Mouse (Mus musculus) gonadal fat pad, adult 2 months (tissue): ENCODE data around the gene Vmn2r116. TPM values are rescaled to one million over a fixed set of nuclear protein-coding genes. Genes with fewer than 3 reads are reported as not detected.
"Not testable (repeated sequence)": the region's sequence is repeated elsewhere in the genome, so short reads cannot be mapped to it uniquely, and the experiment has no call there.

Experiments
- DNase-seq: peaks from one replicate; pipeline ENCODE4 v3.0.0-alpha.2; 2012; ENCODE audit warnings: low read depth
- polyA plus RNA-seq: library from polyadenylated mRNA; depleted of rRNA; stranded (reverse); fragments of >200 nt; gene quantifications from 2 replicates; pipeline ENCODE4 v1.2.3, GENCODE M21; 2012; rRNA removed

The Vmn2r116 gene
- polyA plus RNA-seq: not detected in 2 replicates

GRCm38 (mm10) chr17:23384304-23384703 is at the start of gene Vmn2r116:
Gene Vmn2r116 (plus strand): TSS chr17:23384604.
- not testable (repeated sequence) for DNase-seq

DNA sequence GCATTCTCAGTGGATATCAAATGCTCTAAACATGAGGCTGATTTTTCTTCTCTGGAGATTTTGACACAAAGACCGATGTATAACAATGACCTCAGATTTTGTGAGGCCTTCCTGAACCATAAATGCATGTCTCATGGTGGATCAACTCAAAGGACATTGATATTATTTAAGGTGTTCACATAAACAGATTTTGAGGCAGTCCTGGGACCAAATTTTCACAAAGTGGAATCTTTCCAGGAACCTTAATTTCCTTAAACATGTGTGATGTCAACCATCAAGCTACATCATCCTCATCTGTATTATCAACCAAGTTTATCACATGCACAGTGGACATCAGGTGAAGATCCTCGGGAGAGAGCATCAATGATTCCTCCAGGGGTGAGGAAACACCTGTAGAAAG is 41.0 kb upstream of the Vmn2r116 start, which contains the start of gene Vmn2r115:
Vmn2r115 (plus strand) TSS at position 301 of the 400 bp plus-strand sequence.
- not testable (repeated sequence) for DNase-seq

- no peak for DNase-seq
Observed at GRCm38 (mm10) chr17:23351644-23352043, 32.8 kb upstream of the Vmn2r116 start.

DNA sequence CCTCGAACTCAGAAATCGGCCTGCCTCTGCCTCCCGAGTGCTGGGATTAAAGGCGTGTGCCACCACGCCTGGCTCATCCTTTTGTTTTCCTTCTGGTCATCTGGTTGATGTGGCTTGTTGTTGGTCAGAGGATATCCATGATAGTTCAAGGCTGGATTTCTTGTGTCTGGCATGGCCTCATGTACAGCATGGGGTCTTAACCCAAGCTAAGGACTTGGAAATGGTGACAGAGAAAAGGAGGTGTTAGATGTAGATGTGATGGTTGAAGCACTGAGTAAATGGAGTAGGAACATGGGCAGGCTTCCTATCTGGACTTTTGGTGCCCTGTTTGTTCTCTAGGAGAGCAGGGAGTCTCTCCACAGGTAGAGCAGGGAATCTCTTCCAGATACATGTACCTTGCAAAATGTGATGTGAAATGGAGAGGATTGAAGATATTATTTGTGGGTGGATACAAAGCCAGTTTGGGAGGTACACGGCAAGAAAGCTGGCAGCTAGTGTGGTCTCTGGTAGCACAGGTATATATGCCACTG is 48.8 kb downstream of the Vmn2r116 start:
- no peak for DNase-seq

Other genes starting within 250 kb of the Vmn2r116 start
- gene Zfp40, start 191.4 kb upstream of the Vmn2r116 start, polyA plus RNA-seq: 2.6 and 2.7 TPM in 2 replicates
- gene Vmn2r114, start 72.1 kb upstream of the Vmn2r116 start, polyA plus RNA-seq: not detected in 2 replicates
- gene Vmn2r115, start 40.9 kb upstream of the Vmn2r116 start, polyA plus RNA-seq: not detected in 2 replicates
- gene Vmn2r117, start 95.1 kb downstream of the Vmn2r116 start, polyA plus RNA-seq: not detected in 2 replicates
- gene Zfp213, start 179.6 kb downstream of the Vmn2r116 start, polyA plus RNA-seq: 19.7 and 20.4 TPM in 2 replicates
- 27.0 and 36.2 TPM in 2 replicates for gene Zfp13, start 214.9 kb downstream of the Vmn2r116 start, polyA plus RNA-seq
- 0.05 TPM in 1 of 2 replicates, not detected in the other for gene Zscan10, start 216.3 kb downstream of the Vmn2r116 start, polyA plus RNA-seq